Mouse (Mus musculus): ENCODE measurements at regions not wholly inside any gene's neighbourhood (a gene's known extent, or its start where the extent isn't known, plus 50 kb on each side); places are given as distances from the start of the nearest gene placed in this dataset.

DNA sequence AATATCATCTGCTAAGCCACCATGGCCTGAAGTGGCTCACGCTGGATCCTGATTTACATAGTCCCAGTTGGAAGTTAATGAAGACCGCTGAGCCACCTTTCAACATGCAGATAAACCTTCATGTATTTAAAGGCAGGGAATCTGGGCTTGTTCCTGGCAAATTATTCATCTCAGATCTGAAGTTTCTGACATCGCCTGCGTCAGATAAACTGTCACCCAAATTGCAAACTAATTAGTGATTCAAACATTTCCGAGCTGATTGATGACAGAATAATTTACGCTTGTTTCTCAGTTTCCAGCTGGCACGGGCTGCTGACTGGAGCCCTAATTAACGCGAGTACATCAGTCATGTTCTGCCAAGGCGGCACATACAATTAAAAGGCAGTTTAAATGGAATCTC is 179.3 kb upstream of the Tle4 start:
- H3K27ac ChIP-seq = no peak overlapping the region
- 4% methylated on average over 10 of the region's 10 CpGs for WGBS
- no peak overlapping the region for H3K4me2 ChIP-seq
- H3K9me3 ChIP-seq = no peaks in the 10 kb centered on the region; the same call in 1 of the 2 replicates
- no peaks in the 10 kb centered on the region for H3K4me1 ChIP-seq
- H3K27me3 ChIP-seq = peaks cover 7% of the 10 kb centered on the region; the same call in 1 of the 2 replicates
- no peak overlapping the region for H3K9ac ChIP-seq
- ATAC-seq (ENCODE audit: insufficient number of reproducible peaks, low FRiP score, low TSS enrichment, low read depth) = no peak
- H3K4me3 ChIP-seq = no peak overlapping the region
- no peaks in the 10 kb centered on the region for H3K36me3 ChIP-seq

DNA sequence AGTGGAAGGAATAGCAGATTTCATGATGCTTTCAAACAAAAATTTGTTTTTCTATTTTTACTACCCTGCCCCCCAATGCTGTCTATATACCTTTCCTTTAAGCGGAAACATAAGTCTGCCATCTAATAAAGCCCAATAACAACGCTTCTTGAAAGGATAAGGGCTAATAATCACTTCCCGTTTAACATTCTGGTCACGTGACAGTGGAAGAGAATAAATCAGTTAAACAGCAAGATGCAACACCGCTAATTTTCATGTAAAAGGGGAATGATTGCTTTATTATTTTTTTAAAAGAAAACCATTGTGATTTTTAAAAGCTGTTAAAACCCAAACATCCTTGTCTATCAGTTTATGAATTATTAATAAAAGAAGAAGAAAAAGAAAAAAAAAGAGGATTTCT is 178.9 kb upstream of the Tle4 start:
- Histone ChIP-seq H3K4me2 (no peak overlapping the region), H3K9ac (no peak overlapping the region), H3K9me3 (no peaks in the 10 kb centered on the region; the same call in 1 of the 2 replicates), H3K4me1 (no peaks in the 10 kb centered on the region), H3K4me3 (no peak overlapping the region), H3K36me3 (no peaks in the 10 kb centered on the region), H3K27me3 (peaks cover 7% of the 10 kb centered on the region; the same call in 1 of the 2 replicates), H3K27ac (no peak overlapping the region)
- WGBS = 39% methylated on average over 5 of the region's 5 CpGs
- ATAC-seq (ENCODE audit: insufficient number of reproducible peaks, low FRiP score, low TSS enrichment, low read depth) = no peak

DNA sequence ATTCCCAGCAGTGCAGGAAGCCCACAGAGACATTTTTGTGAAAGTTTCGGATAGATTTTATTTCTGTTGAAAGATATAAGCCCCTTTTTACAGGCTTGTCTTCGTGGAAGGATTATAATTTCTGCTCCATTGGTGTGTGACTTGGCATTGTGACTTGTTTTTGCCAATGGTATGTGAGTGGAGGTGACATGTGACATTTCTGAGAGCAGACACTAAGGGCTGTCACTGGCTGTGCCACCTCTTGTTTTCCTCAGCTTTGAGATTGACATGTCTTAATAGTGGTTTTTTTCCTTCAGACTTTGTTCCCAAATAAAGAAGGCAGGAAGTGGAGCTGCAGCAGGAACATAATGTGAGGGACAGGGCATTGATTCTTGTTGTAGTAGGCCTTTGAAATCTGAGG is 174.9 kb upstream of the Tle4 start:
- no peaks in the 10 kb centered on the region for H3K4me1 ChIP-seq
- no peak for ATAC-seq (ENCODE audit: insufficient number of reproducible peaks, low FRiP score, low TSS enrichment, low read depth)
- 71% methylated on average over 2 of the region's 2 CpGs for WGBS
- peaks cover 7% of the 10 kb centered on the region; the same call in 1 of the 2 replicates for H3K27me3 ChIP-seq
- no peaks in the 10 kb centered on the region; the same call in 1 of the 2 replicates for H3K9me3 ChIP-seq
- no peak overlapping the region for H3K4me2 ChIP-seq
- H3K9ac ChIP-seq = no peak overlapping the region
- H3K4me3 ChIP-seq = no peak overlapping the region
- H3K27ac ChIP-seq = no peak overlapping the region
- H3K36me3 ChIP-seq = no peaks in the 10 kb centered on the region

DNA sequence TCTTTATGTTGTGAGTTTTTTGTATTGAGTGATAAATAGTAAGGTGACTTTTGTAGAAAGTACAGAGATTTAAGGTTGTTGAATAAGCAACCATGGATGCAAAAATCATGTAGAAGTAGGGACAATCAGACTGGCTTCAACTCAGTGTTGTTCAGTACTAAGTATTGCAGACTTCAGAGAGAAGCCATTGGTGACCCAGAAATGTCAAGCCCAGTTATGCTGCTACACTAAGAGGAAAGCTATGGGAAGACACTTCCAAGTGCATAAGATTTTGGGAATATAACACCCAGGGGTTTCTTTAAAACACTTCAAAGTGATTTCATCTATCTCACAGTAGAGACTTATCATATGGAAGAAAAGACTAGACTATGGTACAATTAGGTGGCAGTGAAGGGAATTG is 154.8 kb upstream of the Tle4 start:
- no peaks in the 10 kb centered on the region for H3K9me3 ChIP-seq
- ATAC-seq (ENCODE audit: insufficient number of reproducible peaks, low FRiP score, low TSS enrichment, low read depth) = no peak
- H3K4me3 ChIP-seq = no peak overlapping the region
- H3K4me1 ChIP-seq = no peaks in the 10 kb centered on the region
- H3K4me2 ChIP-seq = no peak overlapping the region
- H3K27me3 ChIP-seq = no peaks in the 10 kb centered on the region
- H3K9ac ChIP-seq = no peak overlapping the region
- no peak overlapping the region for H3K27ac ChIP-seq
- no peaks in the 10 kb centered on the region for H3K36me3 ChIP-seq

DNA sequence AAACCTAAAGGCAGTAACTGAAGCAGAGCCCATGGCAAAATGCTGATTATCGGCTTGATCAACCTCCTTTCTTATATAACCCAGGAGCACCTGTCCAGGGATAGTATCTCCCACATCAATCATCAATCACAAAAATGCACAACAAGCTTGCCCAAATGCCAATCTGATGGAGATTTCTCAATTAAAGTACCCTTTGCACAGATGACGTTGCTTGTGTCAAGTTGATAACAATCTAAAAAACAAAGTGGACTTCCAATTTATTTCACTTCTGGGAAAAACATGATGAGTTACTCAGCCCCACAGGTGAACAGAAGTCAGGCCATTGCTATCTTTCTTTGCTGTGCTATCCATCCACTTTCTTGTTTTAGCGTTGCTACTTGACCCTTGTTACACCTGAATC is 144.5 kb upstream of the Tle4 start:
- Histone ChIP-seq H3K27ac (no peak overlapping the region), H3K9me3 (no peaks in the 10 kb centered on the region), H3K27me3 (no peaks in the 10 kb centered on the region), H3K9ac (no peak overlapping the region), H3K4me2 (no peak overlapping the region), H3K4me3 (no peak overlapping the region), H3K36me3 (no peaks in the 10 kb centered on the region), H3K4me1 (no peaks in the 10 kb centered on the region)
- 79% methylated on average over 3 of the region's 3 CpGs for WGBS
- ATAC-seq (ENCODE audit: insufficient number of reproducible peaks, low FRiP score, low TSS enrichment, low read depth) = no peak

DNA sequence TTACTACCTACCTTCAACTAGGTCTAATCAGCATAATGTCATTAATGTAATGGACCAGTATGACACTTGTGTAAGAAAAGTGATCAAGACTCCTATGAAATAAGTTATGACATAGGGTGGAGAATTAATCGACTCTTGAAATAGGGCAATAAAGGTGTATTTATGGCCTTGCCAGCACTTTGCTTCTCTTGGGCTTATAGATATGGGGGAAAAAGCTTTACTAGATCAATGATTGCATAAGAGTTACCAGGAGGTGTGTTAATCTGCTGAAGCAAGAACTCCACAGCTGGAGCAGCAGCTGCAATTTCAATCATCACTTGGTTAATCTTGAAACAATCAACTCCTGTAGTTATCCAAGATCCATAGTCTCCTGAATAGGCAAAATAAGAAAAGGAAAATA is 143.1 kb upstream of the Tle4 start:
- Histone ChIP-seq H3K4me2 (no peak overlapping the region), H3K27me3 (no peaks in the 10 kb centered on the region), H3K4me1 (no peaks in the 10 kb centered on the region), H3K4me3 (no peak overlapping the region), H3K9me3 (no peaks in the 10 kb centered on the region), H3K27ac (no peak overlapping the region), H3K9ac (no peak overlapping the region), H3K36me3 (no peaks in the 10 kb centered on the region)
- WGBS = 80% methylated on average over 1 of the region's 1 CpGs
- no peak for ATAC-seq (ENCODE audit: insufficient number of reproducible peaks, low FRiP score, low TSS enrichment, low read depth)

DNA sequence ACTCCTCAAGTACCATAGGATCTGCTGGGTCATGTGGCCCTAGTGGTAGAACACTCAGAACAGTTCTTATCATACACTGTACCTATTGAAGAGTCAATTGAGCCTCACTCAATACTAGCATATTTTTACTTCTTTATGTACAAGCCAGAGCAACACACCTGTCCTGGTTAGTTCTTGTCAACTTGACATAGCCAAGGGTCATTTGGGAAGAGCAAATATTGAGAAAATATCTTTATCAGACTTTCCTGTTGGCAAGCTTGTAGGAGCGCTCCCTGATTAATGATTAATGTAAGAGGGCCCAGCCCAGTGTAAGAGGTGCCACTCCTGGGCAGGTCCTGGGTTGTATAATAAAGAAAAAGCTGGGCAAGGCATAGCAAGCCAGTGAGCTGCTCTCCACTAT is 142.3 kb upstream of the Tle4 start:
- Histone ChIP-seq H3K36me3 (no peaks in the 10 kb centered on the region), H3K9ac (no peak overlapping the region), H3K27ac (no peak overlapping the region), H3K4me1 (no peaks in the 10 kb centered on the region), H3K9me3 (no peaks in the 10 kb centered on the region), H3K4me2 (no peak overlapping the region), H3K27me3 (no peaks in the 10 kb centered on the region), H3K4me3 (no peak overlapping the region)
- ATAC-seq (ENCODE audit: insufficient number of reproducible peaks, low FRiP score, low TSS enrichment, low read depth) = no peak
- WGBS = 95% methylated on average over 1 of the region's 1 CpGs

DNA sequence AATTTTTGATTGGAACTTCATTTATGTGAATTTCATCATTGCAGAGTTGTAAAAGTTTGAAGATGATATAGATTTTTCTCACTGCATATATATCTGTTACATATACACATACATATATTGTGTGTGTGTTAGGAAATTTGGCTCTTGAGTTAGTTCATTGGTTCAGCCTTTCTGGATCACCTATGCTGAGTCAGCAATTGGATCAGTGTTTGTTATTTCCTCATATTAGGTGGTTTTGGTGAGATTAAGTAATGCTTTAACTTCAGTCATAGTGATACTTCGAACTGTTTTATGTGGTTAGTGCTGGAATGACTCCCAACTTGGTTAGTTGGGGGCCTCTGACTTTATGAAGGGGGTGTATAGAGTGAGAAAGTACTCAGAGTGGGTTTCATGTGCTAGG is 138.7 kb upstream of the Tle4 start:
- no peak overlapping the region for H3K4me2 ChIP-seq
- H3K27ac ChIP-seq = no peak overlapping the region
- no peaks in the 10 kb centered on the region for H3K27me3 ChIP-seq
- H3K4me3 ChIP-seq = no peak overlapping the region
- 79% methylated on average over 1 of the region's 1 CpGs for WGBS
- no peaks in the 10 kb centered on the region for H3K36me3 ChIP-seq
- ATAC-seq (ENCODE audit: insufficient number of reproducible peaks, low FRiP score, low TSS enrichment, low read depth) = no peak
- H3K4me1 ChIP-seq = no peaks in the 10 kb centered on the region
- no peaks in the 10 kb centered on the region for H3K9me3 ChIP-seq
- no peak overlapping the region for H3K9ac ChIP-seq

DNA sequence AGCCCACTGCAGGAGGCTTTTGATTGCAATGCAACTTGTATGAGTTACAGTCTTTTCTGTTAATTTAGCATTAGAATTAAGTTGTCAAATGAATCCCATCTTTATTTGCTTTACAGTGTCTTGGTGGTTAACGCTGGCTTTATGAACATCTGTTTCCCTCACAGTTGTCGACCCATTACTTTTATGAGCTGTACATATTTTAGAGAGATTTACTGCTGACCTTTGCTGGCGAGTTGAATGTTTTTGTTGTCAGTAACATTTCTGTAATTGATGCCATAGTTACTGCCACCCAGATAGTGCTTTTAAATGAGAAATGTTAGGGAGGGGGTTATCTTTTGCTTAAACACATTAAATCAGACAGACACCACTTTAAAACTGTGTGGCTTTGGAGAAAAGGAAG is 127.5 kb upstream of the Tle4 start:
- Histone ChIP-seq H3K4me3 (no peak overlapping the region), H3K27ac (no peak overlapping the region), H3K4me1 (no peaks in the 10 kb centered on the region), H3K9me3 (no peaks in the 10 kb centered on the region), H3K27me3 (no peaks in the 10 kb centered on the region), H3K4me2 (no peak overlapping the region), H3K36me3 (no peaks in the 10 kb centered on the region), H3K9ac (no peak overlapping the region)
- no peak for ATAC-seq (ENCODE audit: insufficient number of reproducible peaks, low FRiP score, low TSS enrichment, low read depth)
- 8% methylated on average over 3 of the region's 3 CpGs for WGBS

DNA sequence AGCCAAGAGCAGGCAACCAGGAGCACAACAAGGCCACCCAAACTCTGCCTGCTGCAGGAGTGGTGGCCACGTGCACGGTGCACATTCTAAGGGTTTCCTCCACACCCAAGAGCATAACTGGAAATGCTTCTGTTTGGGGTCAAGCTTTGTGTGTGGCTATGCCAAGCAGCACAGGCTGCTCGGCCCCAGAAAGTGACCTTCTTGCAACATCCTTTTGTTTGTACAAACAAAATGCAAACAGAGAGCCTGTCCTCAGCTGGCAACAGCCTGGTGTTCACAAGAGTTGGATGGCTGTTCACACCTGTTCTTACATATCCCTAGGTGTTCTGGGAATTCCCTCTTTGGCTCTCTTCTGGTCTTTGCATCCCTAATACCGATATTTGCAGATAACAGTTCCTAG is 126.8 kb upstream of the Tle4 start:
- H3K4me3 ChIP-seq = no peak overlapping the region
- H3K4me2 ChIP-seq = no peak overlapping the region
- no peak overlapping the region for H3K9ac ChIP-seq
- 51% methylated on average over 4 of the region's 4 CpGs for WGBS
- H3K36me3 ChIP-seq = no peaks in the 10 kb centered on the region
- no peaks in the 10 kb centered on the region for H3K4me1 ChIP-seq
- no peaks in the 10 kb centered on the region for H3K9me3 ChIP-seq
- no peak for ATAC-seq (ENCODE audit: insufficient number of reproducible peaks, low FRiP score, low TSS enrichment, low read depth)
- no peaks in the 10 kb centered on the region for H3K27me3 ChIP-seq
- H3K27ac ChIP-seq = no peak overlapping the region

DNA sequence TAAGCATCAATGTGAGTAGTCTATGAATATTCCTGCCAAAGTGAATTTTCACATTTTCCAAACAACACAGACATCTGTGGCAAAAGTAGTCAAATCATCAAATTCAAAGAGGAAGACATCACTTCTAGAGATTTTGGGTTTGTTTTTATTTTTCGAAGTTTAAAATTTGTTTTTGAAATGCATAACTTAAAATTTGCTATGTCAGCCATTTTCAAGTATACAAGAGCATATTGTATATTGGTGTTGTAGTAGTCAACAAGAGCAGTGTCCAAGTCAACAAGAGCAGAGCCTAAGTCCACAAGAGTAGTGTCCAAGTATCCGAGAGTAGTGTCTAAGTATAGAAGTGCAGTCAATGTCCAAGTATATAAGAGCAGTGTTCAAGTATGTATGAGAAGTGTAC is 107.9 kb upstream of the Tle4 start:
- Histone ChIP-seq H3K4me2 (no peak overlapping the region), H3K27me3 (no peaks in the 10 kb centered on the region), H3K4me1 (no peaks in the 10 kb centered on the region), H3K9me3 (no peaks in the 10 kb centered on the region), H3K27ac (no peak overlapping the region), H3K4me3 (no peak overlapping the region), H3K36me3 (no peaks in the 10 kb centered on the region), H3K9ac (no peak overlapping the region)
- ATAC-seq (ENCODE audit: insufficient number of reproducible peaks, low FRiP score, low TSS enrichment, low read depth) = no peak
- 88% methylated on average over 2 of the region's 2 CpGs for WGBS

DNA sequence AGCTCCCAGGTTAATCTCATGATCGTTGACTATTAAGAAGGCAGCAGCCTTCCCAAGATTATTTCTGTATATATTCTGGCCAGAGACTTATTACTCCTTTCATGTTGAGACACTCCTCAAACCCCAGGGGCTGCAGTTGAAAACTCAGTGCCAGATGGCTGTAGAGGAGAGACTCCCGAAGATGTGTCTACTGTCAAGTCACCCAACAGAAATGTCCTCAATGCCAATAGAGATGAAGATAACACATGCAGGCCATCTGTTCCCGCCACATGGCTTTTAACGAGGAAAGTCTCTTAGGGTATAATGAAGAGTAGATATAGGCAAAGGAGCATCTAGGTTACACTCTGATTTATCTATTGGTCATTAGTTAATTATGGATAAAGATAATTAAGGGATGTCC is 103.3 kb upstream of the Tle4 start:
- WGBS = 77% methylated on average over 4 of the region's 4 CpGs
- Histone ChIP-seq H3K9ac (no peak overlapping the region), H3K27me3 (no peaks in the 10 kb centered on the region), H3K27ac (no peak overlapping the region), H3K9me3 (no peaks in the 10 kb centered on the region), H3K4me1 (no peaks in the 10 kb centered on the region), H3K36me3 (no peaks in the 10 kb centered on the region), H3K4me2 (no peak overlapping the region), H3K4me3 (no peak overlapping the region)
- ATAC-seq (ENCODE audit: insufficient number of reproducible peaks, low FRiP score, low TSS enrichment, low read depth) = no peak

DNA sequence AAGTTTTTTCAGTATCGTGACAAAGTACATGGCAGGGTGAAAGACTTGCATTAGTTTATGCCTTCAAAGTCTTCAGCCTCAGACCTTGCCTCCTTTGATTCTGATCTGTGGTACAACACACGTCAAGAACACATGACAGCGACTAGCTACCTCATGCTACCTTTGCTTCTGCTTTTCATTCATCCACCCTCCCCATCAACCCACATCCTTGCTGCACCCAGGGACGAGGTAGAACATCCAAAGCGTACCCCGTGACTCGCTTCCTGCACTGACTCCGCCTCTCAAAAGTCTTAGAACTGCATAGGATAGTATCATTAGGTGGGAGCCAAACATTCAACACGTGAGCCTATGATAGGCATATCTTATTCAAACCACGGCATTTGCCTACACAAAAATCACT is 97.5 kb upstream of the Tle4 start:
- Histone ChIP-seq H3K27me3 (no peaks in the 10 kb centered on the region), H3K9ac (no peak overlapping the region), H3K4me3 (no peak overlapping the region), H3K4me1 (no peaks in the 10 kb centered on the region), H3K9me3 (no peaks in the 10 kb centered on the region), H3K27ac (no peak overlapping the region), H3K36me3 (no peaks in the 10 kb centered on the region), H3K4me2 (no peak overlapping the region)
- WGBS = 90% methylated on average over 10 of the region's 10 CpGs
- ATAC-seq (ENCODE audit: insufficient number of reproducible peaks, low FRiP score, low TSS enrichment, low read depth) = no peak

Measured in limb, embryonic 15.5 days (tissue).